Mouse (Mus musculus): ENCODE results near the gene Aifm2. TPM values are rescaled to one million over a fixed set of nuclear protein-coding genes. Genes with fewer than 3 reads are reported as not detected.

Gene Aifm2
- polyA plus RNA-seq, 1 experiment, result 12.0 TPM

DNA sequence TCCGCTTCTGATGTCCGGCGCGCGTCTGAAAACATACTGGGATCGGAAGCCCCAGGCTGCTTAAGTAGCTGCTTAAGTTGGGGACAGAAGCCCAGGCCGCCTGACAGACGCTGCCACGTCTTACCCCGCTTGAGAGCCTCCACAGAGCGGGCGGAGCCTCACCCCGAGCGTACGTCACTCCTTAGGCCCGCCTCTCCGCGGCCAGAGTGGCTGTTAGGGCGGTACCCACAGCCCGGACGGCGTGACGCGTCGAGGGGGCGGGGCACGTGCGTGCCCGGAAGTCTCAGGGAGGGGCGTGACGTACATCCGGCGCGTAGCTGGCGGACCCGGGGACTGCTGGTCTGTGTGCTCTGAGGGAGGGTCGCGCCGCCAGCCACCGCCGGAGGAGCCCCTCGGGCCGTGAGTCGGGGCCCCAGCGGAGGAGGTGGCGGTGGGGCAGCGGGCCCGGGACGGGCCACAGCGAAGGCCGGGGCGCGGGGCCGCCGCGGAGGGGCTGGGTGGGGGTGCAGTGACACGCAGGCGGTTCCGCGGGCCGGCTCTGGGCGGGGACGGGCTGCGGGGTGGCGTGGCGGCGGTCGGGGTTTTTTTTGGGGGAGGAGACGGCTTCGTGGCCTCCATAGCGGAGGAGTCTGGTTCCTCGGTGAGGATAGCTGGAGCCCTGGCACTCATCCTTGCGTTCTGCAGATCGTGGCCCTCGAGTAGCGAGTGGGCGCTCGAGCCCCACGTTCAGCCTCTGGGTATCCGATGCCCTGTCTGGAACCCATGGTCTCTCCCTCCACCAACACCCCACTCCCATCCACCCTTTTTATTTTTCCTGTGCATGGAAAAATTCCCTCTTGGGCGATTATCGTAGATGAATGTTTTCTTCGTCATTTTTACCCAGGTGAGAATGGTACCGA lies 34.8 kb upstream of the Aifm2 start, which contains the start of gene Sar1a:
TSS of gene Sar1a (plus strand) at position 285 of the 899 bp plus-strand sequence.
- Histone ChIP-seq H3K4me3 (replicated peaks; ENCODE audit: insufficient read depth, low read depth, low read length) (peak within 1 kb of the TSS; percentile 92), H3K27me3 (ENCODE audit: control insufficient read depth, insufficient read depth, low read length) (no peaks in the 10 kb centered on the region), H3K27ac (ENCODE audit: insufficient read depth, low read length) (peak within 1 kb of the TSS; percentile 81), H3K4me1 (ENCODE audit: control insufficient read depth, insufficient read depth, low read length) (peaks cover 6% of the 10 kb centered on the region)
- TF ChIP-seq CTCF (IDR thresholded peaks at IDR 0.05; ENCODE audit: borderline replicate concordance, insufficient read depth, low read depth, low read length) (no peak), POLR2A (IDR thresholded peaks at IDR 0.05; ENCODE audit: borderline replicate concordance, insufficient read depth, low read length) (peak; percentile 97; the same call in 1 of the 2 replicates)
- DNase-seq, result peak; percentile 98
- WGBS, result under 1% methylated on average over 75 of the region's 84 CpGs

- Histone ChIP-seq H3K27me3 (ENCODE audit: control insufficient read depth, insufficient read depth, low read length) (no peaks in the 10 kb centered on the region), H3K4me1 (ENCODE audit: control insufficient read depth, insufficient read depth, low read length) (no peaks in the 10 kb centered on the region), H3K4me3 (replicated peaks; ENCODE audit: insufficient read depth, low read depth, low read length) (no peak overlapping the region), H3K27ac (ENCODE audit: insufficient read depth, low read length) (no peak overlapping the region)
- DNase-seq, result no peak
- 83% methylated on average over 8 of the region's 8 CpGs for WGBS
- no peak for TF ChIP-seq POLR2A (IDR thresholded peaks at IDR 0.05; ENCODE audit: borderline replicate concordance, insufficient read depth, low read length)
- no peak for TF ChIP-seq CTCF (IDR thresholded peaks at IDR 0.05; ENCODE audit: borderline replicate concordance, insufficient read depth, low read depth, low read length)
These were observed 25.7 kb upstream of the Aifm2 start for GRCm38 (mm10) chr10:61689405-61689804.

DNA sequence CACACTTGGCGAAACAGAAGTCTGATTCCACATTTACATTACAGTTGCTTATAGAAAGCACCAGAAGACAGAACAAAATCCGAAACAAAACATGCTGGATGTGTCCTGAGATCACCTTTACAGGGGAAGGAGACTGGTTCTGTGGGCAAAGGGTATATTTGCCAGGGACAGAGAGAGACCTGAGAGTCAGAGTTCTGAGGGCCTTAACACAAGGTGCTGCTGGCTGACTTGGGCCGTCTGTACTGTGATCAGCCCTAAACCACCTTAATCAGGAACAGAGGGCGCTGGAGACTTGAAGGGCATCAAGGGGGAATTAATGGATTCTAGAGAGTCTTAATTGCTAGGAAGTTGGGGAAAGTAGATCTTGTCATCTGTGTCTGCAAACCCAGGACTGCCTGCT lies 21.5 kb upstream of the Aifm2 start:
- no peak for DNase-seq
- no peak for TF ChIP-seq CTCF (IDR thresholded peaks at IDR 0.05; ENCODE audit: borderline replicate concordance, insufficient read depth, low read depth, low read length)
- no peak for TF ChIP-seq POLR2A (IDR thresholded peaks at IDR 0.05; ENCODE audit: borderline replicate concordance, insufficient read depth, low read length)
- Histone ChIP-seq H3K4me3 (replicated peaks; ENCODE audit: insufficient read depth, low read depth, low read length) (no peak overlapping the region), H3K27me3 (ENCODE audit: control insufficient read depth, insufficient read depth, low read length) (no peaks in the 10 kb centered on the region), H3K27ac (ENCODE audit: insufficient read depth, low read length) (no peak overlapping the region), H3K4me1 (ENCODE audit: control insufficient read depth, insufficient read depth, low read length) (peaks cover 9% of the 10 kb centered on the region; the same call in 1 of the 2 replicates)
- 74% methylated on average over 4 of the region's 4 CpGs for WGBS

DNA sequence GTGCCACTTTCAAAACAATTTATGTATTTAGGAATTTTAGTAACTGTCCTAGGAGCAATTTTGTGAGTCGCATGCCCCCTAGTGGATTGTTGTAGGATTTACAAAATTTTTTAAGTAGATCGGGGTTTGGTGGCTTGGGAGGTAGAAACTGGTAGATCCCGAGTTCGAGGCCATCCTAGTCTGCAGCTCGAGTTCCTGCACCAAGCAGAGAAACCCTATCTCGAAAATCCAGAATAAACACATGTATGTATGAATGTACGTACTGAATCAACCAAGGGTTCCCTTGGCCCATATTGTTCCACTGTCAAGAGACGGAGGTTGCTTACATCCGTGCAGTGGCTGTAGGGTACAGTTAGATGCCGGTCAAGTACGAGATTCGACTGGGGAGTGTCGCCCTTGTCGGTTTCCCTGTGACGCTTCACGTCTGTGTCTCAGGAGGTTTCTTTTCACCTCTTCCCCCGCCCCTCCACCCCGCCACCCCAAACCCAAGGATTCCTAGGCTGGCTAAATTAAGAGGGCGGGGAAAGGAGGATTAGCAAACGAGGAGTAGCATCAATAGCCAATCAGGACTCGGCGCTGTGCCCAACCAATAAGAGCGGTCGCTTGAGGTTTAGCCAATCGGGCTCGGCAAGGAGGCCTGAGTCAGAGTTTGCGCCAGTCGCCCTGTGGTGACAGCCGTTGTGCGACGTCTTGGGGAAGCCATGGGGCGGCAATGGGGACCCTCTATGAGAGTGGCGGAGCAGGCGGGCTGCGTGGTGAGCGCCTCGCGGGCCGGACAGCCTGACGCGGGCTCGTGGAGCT lies 20.0 kb upstream of the Aifm2 start, which contains the start of gene Tysnd1:
TSS of gene Tysnd1 (plus strand) at position 645 of the 801 bp plus-strand sequence.
- Histone ChIP-seq H3K27ac (ENCODE audit: insufficient read depth, low read length) (peak within 1 kb of the TSS; percentile 29; the same call in 1 of the 2 replicates), H3K4me1 (ENCODE audit: control insufficient read depth, insufficient read depth, low read length) (peaks cover 9% of the 10 kb centered on the region; the same call in 1 of the 2 replicates), H3K27me3 (ENCODE audit: control insufficient read depth, insufficient read depth, low read length) (no peaks in the 10 kb centered on the region), H3K4me3 (replicated peaks; ENCODE audit: insufficient read depth, low read depth, low read length) (peak within 1 kb of the TSS; percentile 87)
- no peak for TF ChIP-seq CTCF (IDR thresholded peaks at IDR 0.05; ENCODE audit: borderline replicate concordance, insufficient read depth, low read depth, low read length)
- TF ChIP-seq POLR2A (IDR thresholded peaks at IDR 0.05; ENCODE audit: borderline replicate concordance, insufficient read depth, low read length), result peak; percentile 81
- peak; percentile 97 to 98 for DNase-seq
- WGBS, result 1% methylated on average over 42 of the region's 42 CpGs

GRCm38 (mm10) chr10:61695703-61696559 lies 19.1 kb upstream of the Aifm2 start:
- Histone ChIP-seq H3K27me3 (ENCODE audit: control insufficient read depth, insufficient read depth, low read length) (no peaks in the 10 kb centered on the region), H3K4me3 (replicated peaks; ENCODE audit: insufficient read depth, low read depth, low read length) (peak overlapping the region; percentile 87), H3K27ac (ENCODE audit: insufficient read depth, low read length) (0 out of 2 replicates have a peak overlapping the region, but pooled peaks have one; percentile 1), H3K4me1 (ENCODE audit: control insufficient read depth, insufficient read depth, low read length) (peaks cover 9% of the 10 kb centered on the region; the same call in 1 of the 2 replicates)
- under 1% methylated on average over 106 of the region's 111 CpGs for WGBS
- no peak for DNase-seq
- TF ChIP-seq POLR2A (IDR thresholded peaks at IDR 0.05; ENCODE audit: borderline replicate concordance, insufficient read depth, low read length) (no peak), CTCF (IDR thresholded peaks at IDR 0.05; ENCODE audit: borderline replicate concordance, insufficient read depth, low read depth, low read length) (no peak)

GRCm38 (mm10) chr10:61696560-61696823 lies 18.6 kb upstream of the Aifm2 start:
- 7% methylated on average over 19 of the region's 19 CpGs for WGBS
- TF ChIP-seq POLR2A (IDR thresholded peaks at IDR 0.05; ENCODE audit: borderline replicate concordance, insufficient read depth, low read length) (no peak), CTCF (IDR thresholded peaks at IDR 0.05; ENCODE audit: borderline replicate concordance, insufficient read depth, low read depth, low read length) (no peak)
- peaks cover 9% of the 10 kb centered on the region; the same call in 1 of the 2 replicates for H3K4me1 ChIP-seq (ENCODE audit: control insufficient read depth, insufficient read depth, low read length)
- no peaks in the 10 kb centered on the region for H3K27me3 ChIP-seq (ENCODE audit: control insufficient read depth, insufficient read depth, low read length)
- H3K4me3 ChIP-seq (replicated peaks; ENCODE audit: insufficient read depth, low read depth, low read length), result peak overlapping the region; percentile 87
- H3K27ac ChIP-seq (ENCODE audit: insufficient read depth, low read length), result no peak overlapping the region
- peak; percentile 28 to 33 for DNase-seq

DNA sequence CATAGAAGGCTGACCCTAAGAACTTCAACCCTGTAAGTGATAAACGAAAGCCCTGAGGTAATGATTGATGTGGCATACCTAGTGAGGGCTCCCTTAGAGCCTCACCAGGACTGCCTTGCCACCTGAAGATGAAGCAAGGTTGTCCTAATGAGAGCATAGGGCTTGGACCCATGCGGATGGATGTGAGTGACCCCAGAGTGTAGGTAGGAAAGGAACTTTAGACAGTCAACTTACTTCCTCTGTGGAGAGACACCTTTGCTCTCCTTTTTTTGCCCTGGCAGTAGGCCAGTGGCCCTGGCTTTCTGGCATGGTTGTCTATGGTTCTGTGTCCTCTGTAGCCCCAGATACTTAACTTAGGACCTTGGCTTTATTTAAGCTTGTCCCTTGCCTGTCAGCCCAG lies 18.0 kb upstream of the Aifm2 start:
- DNase-seq, result no peak
- no peaks in the 10 kb centered on the region for H3K27me3 ChIP-seq (ENCODE audit: control insufficient read depth, insufficient read depth, low read length)
- TF ChIP-seq POLR2A (IDR thresholded peaks at IDR 0.05; ENCODE audit: borderline replicate concordance, insufficient read depth, low read length), result no peak
- peaks cover 9% of the 10 kb centered on the region; the same call in 1 of the 2 replicates for H3K4me1 ChIP-seq (ENCODE audit: control insufficient read depth, insufficient read depth, low read length)
- peak overlapping the region; percentile 32 for H3K4me3 ChIP-seq (replicated peaks; ENCODE audit: insufficient read depth, low read depth, low read length)
- no peak overlapping the region for H3K27ac ChIP-seq (ENCODE audit: insufficient read depth, low read length)
- WGBS, result 87% methylated on average over 2 of the region's 2 CpGs
